Mouse (Mus musculus) embryonic fibroblast, embryonic 13.5 days (primary cell): ENCODE data around the gene Ctse.

Source experiments
- CTCF ChIP-seq: IDR thresholded peaks from 2 replicates; pipeline ENCODE4 v1.5.1; 2011; ENCODE audit warnings: mild to moderate bottlenecking, control low read depth, low read length, moderate library complexity, borderline replicate concordance; ENCODE audit not compliant: insufficient read depth
- POLR2A ChIP-seq: IDR thresholded peaks from 2 replicates; pipeline ENCODE4 v1.6.1; 2011; ENCODE audit warnings: low read depth, mild to moderate bottlenecking, control low read depth, low read length, moderate library complexity

GRCm38 (mm10) chr1:131688475-131688874 lies 50.4 kb downstream of the Ctse start, which contains the start of gene Rab7b:
- TF ChIP-seq CTCF (no peak), POLR2A (peak; percentile 60)
